Mouse (Mus musculus): ENCODE measurements around the gene Pparg.

Pparg gene

DNA sequence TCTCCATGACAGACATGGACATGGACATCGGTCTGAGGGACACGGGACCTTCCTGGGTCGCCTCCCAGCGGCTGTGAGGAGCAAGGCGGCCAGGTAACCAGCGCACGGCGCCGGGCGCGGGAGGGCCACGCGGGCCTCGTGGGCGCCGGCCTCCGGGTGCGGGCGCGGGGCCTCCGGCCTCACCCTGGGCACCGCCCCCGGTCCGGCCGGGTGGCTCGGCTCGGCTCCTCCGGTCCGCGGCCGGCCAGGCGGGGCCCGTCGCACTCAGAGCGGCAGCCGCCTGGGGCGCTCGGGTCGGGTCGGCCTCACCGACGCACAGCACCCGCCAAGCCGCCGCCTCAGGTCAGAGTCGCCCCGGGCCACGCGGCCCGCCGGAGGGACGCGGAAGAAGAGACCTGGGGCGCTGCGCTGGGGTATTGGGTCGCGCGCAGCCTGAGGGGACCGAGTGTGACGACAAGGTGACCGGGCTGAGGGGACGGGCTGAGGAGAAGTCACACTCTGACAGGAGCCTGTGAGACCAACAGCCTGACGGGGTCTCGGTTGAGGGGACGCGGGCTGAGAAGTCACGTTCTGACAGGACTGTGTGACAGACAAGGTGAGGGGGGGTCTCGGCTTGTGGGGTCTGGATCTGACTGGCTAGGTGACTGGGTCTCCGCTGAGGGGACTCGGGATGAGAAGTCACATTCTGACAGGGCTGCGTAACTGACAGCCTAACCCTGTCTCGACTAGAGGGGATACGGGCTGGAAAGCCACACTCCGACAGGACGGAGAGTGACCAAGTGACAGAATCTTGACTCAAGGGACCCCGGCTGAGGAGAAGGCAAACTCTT, at the start of gene Pparg:
Gene Pparg (plus strand): TSS at position 176 of the 830 bp plus-strand sequence.
- peak; percentile 22 for DNase-seq

DNA sequence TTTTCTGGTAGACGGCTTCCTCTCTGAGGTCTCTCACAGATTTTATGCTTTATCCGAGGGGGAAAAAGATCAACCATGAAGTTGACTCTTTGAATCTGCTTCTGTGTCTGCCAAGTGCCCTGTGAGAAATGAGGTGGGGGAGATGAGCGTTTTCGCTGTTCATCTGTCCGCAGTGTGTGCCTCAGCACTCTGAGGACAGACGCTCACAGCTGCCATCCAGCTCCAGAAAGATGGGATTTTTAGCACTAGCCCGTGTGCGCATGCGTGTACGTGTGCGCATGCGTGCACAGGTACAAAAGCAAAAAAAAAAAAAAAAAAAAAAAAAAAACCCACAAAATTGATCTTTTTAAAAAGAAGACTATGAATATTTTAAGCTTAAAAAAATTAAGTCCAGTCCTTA, 48.0 kb upstream of the Pparg start:
- no peak for DNase-seq

DNA sequence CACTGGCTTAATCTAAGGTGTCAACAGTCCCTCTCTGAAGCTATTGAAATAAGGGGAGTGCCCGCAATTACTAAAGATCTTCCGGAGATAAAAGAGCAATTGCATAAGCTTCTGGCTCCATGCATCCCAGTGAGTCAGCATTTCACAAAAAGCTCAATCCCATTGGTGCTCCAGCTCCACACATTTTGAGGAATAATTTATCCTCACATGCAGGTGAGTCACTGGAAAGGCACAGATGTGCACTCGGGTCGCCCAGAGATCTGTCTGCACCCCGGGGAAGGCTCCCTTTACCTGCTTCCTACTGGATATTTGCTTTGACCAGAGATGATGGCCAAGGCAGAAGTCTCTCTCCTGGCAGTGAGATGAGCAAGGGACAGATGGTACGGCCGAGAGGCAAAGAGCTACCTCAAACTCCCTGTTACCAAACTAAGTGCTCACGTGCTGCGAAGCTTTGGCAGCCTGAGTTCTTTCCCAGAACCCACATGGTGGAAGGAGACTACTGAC, 47.5 kb upstream of the Pparg start:
- DNase-seq = no peak

DNA sequence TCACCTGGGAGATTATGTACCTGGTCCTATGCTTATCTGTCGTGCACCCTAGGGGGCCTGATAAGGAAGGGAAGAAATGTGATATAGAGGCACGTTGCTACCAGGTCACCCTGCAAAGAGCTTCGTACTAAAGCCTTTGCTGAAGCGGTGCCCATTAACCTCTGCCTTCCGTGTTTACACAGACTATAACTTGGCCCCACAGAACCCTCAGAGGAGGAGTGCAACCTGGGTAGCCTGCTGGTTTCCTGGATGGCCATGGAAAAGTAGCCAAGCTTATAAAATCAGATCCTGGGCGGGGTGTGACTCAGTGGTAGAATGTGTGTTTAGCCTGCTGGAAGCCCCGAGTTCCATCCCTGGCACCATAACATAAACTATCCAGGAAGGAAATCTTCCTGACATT, 46.8 kb upstream of the Pparg start:
- no peak for DNase-seq

DNA sequence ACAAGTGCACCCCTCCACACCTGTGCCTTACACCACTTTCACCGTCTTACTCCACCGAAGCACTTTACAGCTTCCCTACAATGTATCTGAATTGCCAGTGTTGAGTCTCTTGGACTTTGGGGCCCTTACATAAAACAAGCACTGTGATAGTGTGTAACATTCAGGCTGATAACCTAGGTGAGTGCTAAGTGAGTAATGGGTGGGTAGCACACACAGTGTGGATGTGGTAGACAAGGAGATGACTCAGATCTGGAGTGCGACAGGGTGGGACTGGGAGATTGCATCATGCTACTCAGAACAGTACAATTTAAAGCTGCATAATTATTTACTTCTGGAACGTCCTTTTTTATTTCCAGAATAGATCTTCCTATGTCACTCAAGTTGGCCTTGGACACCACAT, 45.0 kb upstream of the Pparg start:
- DNase-seq = no peak

DNA sequence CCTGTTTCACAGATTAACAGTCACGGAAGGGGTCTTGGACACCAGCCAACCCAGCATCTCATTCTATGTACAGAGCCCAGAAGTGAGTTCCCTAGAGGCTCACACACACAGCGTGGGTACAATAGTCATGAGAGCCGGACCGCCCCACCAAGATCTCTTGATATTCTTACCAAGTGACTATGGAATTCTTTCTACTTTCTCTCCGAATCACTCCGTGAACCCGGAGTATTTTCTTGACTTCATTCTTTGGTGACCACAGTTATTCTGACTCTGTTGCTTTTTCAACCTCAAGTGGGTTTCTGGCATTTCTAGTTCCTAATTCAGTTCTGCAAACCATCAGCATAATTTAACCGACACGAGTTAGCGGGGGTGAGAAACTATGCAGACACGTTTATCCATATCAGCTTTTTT, 43.9 kb upstream of the Pparg start:
- no peak for DNase-seq

DNA sequence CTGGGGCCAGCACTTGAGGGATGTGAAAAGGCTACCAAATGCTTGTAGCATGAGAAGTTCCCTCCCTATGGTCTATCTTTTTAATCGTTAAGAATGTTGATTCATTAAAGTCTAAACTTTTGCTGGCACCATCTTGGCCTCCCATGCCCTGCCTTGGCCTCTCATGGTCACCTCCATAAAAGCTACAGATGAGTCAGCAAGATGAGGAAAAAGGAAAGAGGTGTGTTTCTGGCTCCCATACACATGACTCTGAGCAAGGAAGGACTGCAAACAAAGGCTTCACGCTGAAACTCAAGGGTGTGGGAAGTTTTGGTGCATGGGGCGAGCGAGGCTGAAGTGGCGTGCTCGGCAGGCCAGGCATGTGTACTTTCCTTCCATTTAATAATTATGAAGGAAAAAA, 41.9 kb upstream of the Pparg start:
- no peak for DNase-seq

DNA sequence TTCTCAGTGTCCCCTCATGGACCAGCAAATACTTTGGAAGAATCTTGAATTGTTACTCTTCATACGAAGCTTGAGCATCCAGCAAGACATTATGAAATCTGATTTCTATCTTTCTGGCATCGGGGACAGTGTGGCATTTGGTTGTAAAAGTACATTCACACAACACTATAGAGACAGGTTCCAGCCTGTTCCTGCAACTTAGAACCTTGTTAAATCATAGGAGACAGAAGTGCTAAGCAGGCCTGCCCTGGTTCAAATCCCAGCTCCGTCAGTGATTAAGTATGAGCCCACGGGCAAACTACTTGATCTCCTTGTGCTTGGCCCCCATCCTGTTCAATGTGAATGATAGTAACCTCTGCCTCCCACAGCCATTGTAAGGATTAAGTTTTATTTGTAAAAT, 41.1 kb upstream of the Pparg start:
- DNase-seq = no peak

DNA sequence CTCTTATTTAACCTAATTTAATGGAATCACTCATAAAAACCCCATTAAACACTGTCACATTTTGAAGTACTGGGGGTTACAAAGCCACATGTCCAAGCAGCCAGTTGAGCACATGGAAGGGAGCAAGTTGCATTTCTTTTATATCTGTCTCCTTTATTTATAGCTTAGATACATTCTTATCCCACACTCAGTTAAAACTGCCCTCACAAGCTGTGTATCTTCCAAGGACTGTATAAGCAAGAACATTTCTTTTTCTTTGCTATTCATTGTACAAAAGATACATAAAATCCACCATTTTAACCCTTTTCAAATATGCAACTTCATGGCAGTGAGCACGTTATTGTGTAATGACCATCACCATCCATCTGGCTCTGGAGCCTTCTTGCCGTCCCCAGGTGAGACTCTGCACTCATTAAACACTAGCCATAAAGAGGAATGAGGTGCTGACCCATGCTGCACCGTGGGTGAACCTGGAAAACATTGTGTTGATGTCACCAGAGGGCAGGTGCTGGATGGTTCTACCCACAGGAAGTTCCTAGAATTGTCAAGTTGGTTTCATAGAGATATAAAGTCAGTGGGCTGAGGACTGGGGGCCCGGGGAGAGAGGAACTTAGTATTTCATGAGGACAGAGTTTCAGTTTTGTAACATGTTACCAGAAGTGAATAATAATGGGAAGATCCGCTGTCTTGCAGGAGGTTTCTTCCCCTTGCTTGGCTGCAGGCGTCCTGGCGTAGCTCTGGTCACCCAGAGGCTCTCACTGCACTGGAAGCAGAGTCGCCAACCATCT, 39.6 kb upstream of the Pparg start:
- no peak for DNase-seq

DNA sequence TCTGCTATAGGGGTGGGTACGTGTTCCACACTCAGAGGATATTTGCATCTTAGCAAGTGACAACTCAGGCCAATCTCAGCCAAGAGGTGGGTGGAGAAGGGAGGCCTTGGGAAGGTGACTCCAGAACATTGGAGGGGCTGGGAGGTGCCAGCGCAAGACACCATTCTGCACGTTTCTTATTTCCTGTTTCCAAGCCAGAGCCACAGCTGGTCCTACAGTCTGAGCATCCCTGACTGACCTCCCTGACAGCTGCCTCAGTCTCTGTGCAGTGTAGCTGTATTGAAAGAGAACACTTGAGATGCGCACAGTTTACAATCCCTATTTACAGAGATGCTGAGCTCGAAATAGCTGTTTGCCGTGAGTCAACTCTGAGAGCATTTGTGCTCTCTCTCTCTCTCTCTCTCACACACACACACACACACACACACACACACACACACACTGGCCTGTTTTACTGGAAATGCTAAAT, 38.8 kb upstream of the Pparg start:
- no peak for DNase-seq

DNA sequence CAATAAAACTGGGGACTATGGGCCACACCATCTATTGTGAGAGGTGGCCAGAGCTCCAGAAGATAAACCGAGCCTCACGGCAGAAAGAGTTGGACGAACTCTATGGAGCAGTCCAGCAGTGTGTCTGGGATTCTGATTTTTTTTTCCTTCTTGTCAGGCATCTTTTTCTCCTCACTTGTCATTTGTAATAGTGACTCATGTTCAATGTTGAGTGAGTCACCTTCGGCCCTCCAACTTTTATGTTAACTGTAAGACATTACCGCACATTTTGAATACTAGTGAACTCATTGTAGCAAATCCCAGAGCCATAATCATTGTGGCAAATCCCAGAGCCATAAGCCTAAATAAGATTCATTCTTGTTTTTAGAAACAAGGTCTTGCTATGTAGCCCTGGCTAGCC, 37.8 kb upstream of the Pparg start:
- DNase-seq = no peak

DNA sequence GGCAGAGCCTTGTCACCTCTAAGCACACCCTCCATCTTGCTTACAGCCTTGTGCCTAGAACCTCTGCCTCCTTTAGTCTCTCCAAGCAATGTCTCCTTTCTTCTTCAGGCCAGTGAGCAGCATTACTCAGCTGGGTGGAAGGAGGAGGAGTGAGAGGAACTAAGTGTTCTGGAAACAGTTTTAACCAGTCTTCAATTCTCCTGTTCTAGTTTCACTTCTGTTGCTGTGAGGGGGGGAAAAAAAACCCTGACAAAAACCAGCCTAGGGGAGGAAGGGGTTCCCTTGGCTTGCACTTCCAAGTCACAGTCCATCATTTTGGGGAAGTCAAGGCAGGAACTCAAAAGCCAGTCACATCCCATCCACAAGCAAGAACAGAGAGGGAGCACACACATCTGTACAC, 29.8 kb upstream of the Pparg start:
- no peak for DNase-seq

DNA sequence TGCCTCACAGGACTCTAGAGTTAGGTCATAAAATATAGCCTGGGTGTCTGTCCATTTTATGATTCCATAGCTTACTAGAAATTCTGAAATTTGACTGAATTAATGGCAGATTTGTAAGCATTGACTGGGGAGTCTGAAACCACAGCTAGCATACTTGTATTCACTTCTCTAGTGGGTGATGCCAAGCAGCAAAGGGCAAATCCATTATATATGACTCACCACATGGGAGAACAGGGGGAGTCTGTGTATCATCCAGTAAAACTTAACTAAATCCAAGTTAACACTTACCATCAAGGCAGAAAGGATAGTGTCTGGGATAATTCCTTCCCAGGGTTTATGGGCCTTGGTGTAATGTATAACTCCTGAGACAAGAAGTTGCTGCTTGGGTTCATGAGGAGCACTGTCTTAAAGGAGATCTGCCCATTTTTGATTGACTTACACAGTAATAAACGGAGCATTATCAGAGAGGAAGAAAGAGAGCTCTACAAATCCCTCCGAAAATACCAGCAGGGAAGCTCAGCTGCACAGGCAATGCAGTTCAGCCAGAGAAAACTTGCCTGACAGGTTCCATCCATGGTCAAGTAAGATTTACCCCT, 27.6 kb upstream of the Pparg start:
- DNase-seq = no peak

DNA sequence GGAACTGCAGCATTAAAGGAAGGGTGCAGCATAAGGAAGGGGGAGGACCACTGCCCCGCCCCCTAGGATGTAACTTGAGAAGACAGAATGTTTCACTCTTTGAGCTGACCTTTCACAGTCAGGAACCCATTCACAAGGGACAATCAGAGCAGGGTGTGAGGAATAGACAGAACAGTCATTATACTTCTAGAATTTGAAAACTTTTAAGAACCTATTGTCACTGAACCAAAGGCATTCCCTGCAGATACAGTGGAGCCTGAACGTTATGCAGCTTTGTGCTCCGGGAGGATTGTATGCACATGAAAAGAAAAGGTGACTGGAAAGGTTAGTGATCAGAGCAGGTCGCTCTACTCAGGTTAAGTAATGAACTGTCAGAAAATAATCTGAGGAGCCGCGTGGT, 25.2 kb upstream of the Pparg start:
- no peak for DNase-seq

DNA sequence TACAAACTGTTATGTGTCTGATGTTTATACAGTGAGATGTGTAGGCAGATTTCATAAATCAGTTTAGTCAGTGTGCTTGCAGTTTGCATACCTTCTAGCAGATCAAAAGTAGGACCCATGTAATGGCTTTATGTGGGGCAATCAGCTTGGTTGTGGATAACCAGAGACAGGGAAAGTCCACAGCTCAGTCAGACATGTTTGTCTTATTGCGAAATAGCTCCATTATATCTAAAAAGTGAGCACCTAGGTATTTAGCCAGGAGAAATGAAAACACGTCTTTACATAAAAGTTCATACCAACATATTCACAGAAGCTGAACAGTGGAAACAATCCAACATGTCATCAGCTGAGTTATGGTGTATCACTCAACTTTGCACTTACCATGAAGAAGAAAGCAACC, 20.7 kb upstream of the Pparg start:
- no peak for DNase-seq

DNA sequence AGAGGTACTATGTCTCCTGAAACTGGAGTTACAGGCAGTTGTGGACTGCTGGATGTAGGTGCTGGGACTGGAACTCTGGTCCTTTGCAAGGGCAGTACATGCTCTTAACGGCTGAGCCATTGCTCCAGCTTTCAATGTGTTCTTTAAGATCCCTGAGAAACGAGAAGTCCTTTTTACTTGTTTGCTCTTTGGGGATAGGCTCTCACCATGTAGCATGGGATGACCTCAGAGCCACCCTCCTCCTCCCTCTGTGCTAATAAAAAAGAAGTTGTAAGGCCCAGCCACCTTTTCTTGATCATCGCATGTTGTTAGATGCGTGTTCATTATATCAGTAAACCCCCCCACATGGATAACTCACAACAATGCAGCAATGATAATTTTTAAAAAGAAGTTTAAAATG, 17.7 kb upstream of the Pparg start:
- DNase-seq = no peak

DNA sequence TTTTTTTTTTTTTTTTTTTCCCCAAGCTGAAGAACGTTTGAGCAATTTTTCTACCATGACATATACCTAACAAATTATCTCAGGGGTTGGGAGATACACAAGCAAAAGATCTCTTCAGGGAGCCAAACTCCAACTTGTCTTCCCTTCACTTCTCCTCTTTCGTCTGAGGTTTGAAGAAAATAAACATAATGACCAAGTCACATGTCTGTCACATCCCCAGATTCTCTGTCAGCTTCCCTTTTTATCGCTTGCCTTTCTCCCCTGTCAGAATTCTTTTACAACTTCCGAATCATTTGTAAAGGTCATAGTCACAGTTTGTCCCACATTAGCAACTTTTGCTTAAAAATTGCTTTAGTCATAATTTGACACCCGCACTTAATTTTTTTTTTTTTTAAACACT, 17.2 kb upstream of the Pparg start:
- DNase-seq = no peak

DNA sequence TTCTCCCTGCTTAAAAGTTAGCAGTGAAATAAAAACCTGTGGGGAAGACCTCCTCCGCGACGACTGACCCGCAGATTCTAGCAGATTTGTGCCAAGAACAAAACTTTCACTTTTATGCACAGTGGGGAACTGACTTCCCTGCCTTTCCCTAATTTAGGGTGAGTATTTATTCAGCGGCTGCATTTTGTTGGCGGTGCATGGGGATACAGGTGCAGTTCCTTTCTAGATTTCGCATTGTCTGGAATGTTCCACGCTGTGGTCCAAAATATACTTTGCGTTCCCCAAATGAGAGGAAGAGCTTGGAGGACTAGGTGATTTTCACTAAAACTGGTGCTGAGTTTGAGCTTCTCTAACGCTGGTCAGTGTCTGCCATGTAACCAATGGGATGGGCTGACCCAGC, 16.6 kb upstream of the Pparg start:
- no peak for DNase-seq

DNA sequence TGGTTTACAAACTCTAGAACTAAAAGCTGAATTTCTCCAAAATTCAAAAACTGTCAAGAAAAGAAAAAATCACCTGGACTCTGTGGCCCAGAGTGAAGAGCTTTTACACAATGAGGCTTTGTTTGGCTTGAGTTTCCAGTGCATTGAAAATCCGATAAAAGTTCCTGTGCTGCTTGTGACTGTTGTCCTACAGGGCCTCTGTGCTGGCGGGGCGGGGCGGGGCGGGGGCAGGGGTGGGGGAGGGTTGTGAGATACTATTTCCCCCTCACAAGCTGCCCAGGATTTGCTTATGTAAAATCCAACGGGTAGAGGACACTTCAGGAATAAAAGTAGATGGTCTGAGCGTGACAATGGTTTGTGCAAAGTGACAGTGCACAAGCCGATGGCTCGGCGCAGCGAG, 16.2 kb upstream of the Pparg start:
- no peak for DNase-seq

DNA sequence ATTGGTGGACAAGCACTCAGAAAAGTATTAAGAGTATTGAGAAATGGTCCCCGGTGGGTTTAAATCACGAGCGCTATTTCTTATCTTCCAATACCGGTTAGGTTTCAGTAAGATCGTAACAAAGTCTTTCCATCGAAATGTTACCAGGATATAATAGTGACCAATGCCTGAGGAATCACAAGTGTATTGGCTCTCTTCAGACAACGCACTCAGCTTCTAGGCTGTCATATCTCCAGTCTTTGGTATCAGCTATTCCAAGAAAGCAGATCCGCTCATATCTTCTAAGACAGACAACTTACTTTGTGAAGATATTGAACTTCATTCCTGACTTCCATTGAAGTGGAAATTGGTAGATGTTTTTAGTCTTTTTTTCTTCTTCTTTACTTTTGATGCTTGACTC, 15.7 kb upstream of the Pparg start:
- no peak for DNase-seq

DNA sequence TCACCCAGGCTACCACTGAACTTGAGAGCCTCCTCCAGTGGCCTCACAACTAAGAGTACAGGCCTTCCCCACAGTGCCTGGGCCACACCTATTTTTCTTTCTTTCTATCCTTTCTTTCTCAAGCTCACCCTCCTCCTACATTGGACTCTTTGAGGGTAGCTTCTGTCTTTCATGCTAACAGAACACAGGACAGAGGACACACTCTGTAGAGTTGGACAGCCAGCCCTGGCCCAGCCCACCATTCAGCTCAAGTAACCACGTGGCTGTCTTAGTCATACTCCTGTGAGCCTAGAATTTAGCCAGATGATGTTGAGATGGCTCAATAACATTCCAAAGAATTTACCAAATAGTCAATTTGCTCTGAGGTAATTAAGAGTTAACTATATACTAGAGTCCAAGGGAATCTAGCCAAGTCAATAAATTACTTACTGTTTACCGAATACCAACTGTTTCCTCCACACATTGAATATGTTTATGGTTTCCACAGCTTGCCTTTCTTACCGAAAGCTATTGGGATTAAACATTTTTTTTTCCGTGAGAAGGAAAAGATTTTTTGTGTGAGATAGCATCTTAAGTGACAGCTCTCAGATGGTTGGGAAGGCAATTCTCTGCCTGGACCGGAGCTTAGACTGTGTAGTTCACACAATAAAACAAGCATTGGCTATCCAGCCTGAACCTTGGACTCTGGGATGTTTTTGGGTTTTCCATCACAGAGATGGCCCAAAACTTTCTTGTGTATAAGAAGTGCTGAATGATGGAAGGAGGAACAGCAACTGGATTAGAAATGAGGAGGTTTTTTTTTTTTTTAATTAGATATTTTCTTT, 10.9 kb upstream of the Pparg start:
- no peak for DNase-seq

DNA sequence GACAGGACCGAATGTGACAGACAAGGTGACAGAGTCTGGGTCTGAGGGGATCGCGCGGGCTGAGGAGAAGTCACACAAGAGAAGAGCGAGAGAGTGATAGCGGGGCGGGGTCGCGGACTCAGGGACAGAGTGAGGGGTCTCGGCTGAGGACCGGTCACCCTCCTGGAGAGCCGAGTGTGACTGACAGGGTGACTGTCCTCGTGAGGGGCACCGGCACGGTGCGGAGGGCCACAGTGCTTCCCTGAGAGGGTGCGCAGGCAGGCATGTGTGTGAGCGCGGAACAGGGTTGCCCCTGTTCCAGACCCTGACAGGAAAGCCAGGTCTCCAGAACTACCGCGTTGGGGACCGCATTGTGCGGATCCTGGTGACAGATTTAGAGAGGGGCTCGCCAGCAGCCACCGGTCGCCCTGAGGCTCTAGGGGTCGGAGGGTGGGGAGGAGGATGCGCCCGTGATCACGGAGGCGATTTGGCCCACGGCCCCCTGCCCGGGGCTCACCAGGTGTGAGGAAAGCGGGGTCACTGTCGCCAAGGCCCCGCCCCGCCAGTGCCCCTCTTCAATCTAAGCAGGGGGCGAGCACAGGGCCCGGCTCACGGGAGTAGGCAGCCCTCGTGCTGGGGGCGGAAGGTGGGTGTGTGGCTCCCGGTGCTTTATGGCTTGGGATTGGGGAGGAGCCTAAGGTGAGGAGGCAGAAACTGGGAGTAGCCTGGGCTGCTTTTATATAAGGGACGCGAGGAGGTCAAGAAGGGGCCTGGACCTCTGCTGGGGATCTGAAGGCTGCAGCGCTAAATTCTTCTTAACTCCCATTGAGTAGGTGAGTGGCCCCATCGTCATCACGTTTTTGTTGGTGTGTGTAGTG, 1.1 kb downstream of the Pparg start:
- peak; percentile 7 for DNase-seq
